In the genomic region with DNA sequence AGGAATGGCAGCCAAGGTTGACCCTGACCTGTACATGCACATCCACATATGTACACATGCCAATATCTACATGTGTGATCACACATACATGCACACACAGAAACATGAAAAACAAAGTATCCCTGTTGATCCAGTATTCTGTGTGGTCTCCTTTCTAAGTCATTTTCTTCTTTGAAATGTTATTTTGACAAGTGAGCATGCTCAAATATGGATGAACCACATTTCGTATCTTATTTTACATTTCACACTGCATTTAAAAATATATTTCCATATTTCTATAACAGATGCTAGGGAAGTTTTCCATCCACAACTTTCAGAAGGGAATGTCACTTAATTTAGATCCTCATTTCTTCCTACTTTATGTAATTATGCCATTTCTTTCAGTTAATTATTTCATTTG, we compare ENCODE assay signal across 15 mouse cellular contexts.
"Had no signal": no experiment of that assay in that cellular context is flagged by ENCODE, and none has a peak within 500 bp of the region (broad histone marks: within the 10 kb centered on the region; RNA-seq: fewer than 3 reads in every experiment).

No protein-coding gene starts in this region.

- H3K9ac ChIP-seq: kidney, embryonic 15.5 days; limb, embryonic 13.5 days; liver, embryonic 15.5 days; midbrain, embryonic 15.5 days; neural tube, embryonic 12.5 days had no signal

- H3K9me3 ChIP-seq: kidney, embryonic 15.5 days; limb, embryonic 13.5 days; liver, embryonic 15.5 days; midbrain, embryonic 15.5 days; neural tube, embryonic 12.5 days had no signal

- H3K4me2 ChIP-seq: kidney, embryonic 15.5 days; limb, embryonic 13.5 days; liver, embryonic 15.5 days; midbrain, embryonic 11.5 days; midbrain, embryonic 15.5 days; neural tube, embryonic 12.5 days had no signal

- H3K27me3 ChIP-seq: kidney, embryonic 15.5 days; limb, embryonic 13.5 days; liver, embryonic 15.5 days; midbrain, embryonic 15.5 days; neural tube, embryonic 12.5 days had no signal

- H3K4me1 ChIP-seq: kidney, embryonic 15.5 days; limb, embryonic 13.5 days; liver, embryonic 15.5 days; midbrain, embryonic 15.5 days; neural tube, embryonic 12.5 days had no signal

- ATAC-seq: midbrain, embryonic 15.5 days had no signal

- H3K27ac ChIP-seq: kidney, embryonic 15.5 days; limb, embryonic 13.5 days; liver, embryonic 15.5 days; midbrain, embryonic 15.5 days; neural tube, embryonic 12.5 days; stomach, postnatal 0 days had no signal

- H3K4me3 ChIP-seq: kidney, embryonic 15.5 days; limb, embryonic 13.5 days; liver, embryonic 15.5 days; midbrain, embryonic 15.5 days; neural tube, embryonic 12.5 days had no signal

- DNase-seq: kidney, postnatal 14 days; layer of hippocampus, postnatal 36 days; left cerebral cortex, postnatal 4 days; lung, adult 2 months; lung, postnatal 10 days; lung, postnatal 4 days; thymus, adult 18-20 months; thymus, postnatal 14 days had no signal

- H3K36me3 ChIP-seq: kidney, embryonic 15.5 days; limb, embryonic 13.5 days; liver, embryonic 15.5 days; midbrain, embryonic 15.5 days; neural tube, embryonic 12.5 days had no signal
